Mouse (Mus musculus): ENCODE measurements around the gene Tas2r114.

DNA sequence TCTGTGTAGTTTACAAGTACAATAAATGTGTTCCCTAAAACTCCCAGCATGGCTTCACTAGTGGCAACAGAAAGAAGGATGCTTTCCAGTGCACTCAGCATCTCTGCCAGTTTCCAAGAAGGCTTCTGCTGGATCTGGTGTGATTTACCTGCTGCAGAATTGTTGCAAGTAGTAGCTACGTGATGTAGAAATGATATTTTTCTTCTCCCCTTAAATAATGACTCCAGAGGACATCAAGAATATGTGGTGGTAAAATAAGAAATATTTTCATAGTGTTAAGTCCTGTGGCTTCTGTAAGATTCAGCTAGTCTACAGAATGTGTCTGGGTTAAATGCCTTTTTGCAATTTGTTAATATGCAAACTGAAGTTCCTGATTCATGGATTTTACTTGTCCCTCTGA, 4.2 kb downstream of the Tas2r114 start, which contains the start of gene Tas2r104:
- TF ChIP-seq POLR2A (IDR thresholded peaks at IDR 0.05; ENCODE audit: borderline replicate concordance, extremely low read depth, insufficient read depth, insufficient read length, poor library complexity, severe bottlenecking) (no peak), CTCF (IDR thresholded peaks at IDR 0.05; ENCODE audit: borderline replicate concordance, extremely low read depth, insufficient read depth, insufficient read length) (no peak)

Measured in brain, embryonic 14.5 days (tissue).